Mouse (Mus musculus) cortical plate, adult 2 months (tissue): ENCODE data around the gene Dnase1l1.
A peak's percentile ranks its signal among the peaks of the same experiment; 100 is the strongest.

Source experiments
- CTCF ChIP-seq: fragments of 200-500 bp; IDR thresholded peaks from 2 replicates; pipeline ENCODE4 v1.5.1; 2011; ENCODE audit warnings: mild to moderate bottlenecking, control low read depth, low read length; ENCODE audit not compliant: insufficient read depth; ENCODE audit errors: extremely low read depth
- POLR2A ChIP-seq: fragments of 200-500 bp; IDR thresholded peaks from 2 replicates; pipeline ENCODE4 v1.6.1; 2011; ENCODE audit warnings: mild to moderate bottlenecking, low read length, control low read depth; ENCODE audit not compliant: insufficient read depth; ENCODE audit errors: extremely low read depth

- no peak for TF ChIP-seq CTCF
- TF ChIP-seq POLR2A: peak; percentile 89
These were observed 22.9 kb upstream of the Dnase1l1 start, which contains the start of gene Gdi1 for GRCm38 (mm10) chrX:74304867-74305700.
